Mouse (Mus musculus): ENCODE measurements around the gene Wars2.

Gene Wars2

GRCm38 (mm10) chr3:99188097-99188496 lies 47.2 kb downstream of the Wars2 start:
- in situ Hi-C loops (cut with MboI, MseI) = no loop called here

- in situ Hi-C loops (cut with MboI, MseI) = no loop called here
Measured at GRCm38 (mm10) chr3:99193576-99193975, 52.7 kb downstream of the Wars2 start.

- in situ Hi-C loops (cut with MboI, MseI) = no loop called here
Measured at GRCm38 (mm10) chr3:99203331-99203730, 62.5 kb downstream of the Wars2 start.

- in situ Hi-C loops (cut with MboI, MseI) = no loop called here
Measured at GRCm38 (mm10) chr3:99208416-99208815, 67.5 kb downstream of the Wars2 start.

- in situ Hi-C loops (cut with MboI, MseI) = no loop called here
Measured at GRCm38 (mm10) chr3:99211105-99211698, 70.3 kb downstream of the Wars2 start.

- in situ Hi-C loops (cut with MboI, MseI) = loop anchor here (25.0 kb wide), 1 partner anchor 934 kb away; the partner anchor contains the start of genes Gdap2 and Wdr3
Measured at GRCm38 (mm10) chr3:99227807-99228206, 86.9 kb downstream of the Wars2 start.

- in situ Hi-C loops (cut with MboI, MseI) = loop anchor here (10.0 to 25.0 kb wide), 2 partner anchors 929 to 1619 kb away; partner anchors contain the start of genes Chd1l, Gdap2 and Wdr3
Measured at GRCm38 (mm10) chr3:99233393-99234318, 92.8 kb downstream of the Wars2 start.

GRCm38 (mm10) chr3:99234319-99234869 lies 93.5 kb downstream of the Wars2 start:
- in situ Hi-C loops (cut with MboI, MseI) = loop anchor here (10.0 to 25.0 kb wide), 2 partner anchors 928 to 1620 kb away; partner anchors contain the start of genes Chd1l, Gdap2 and Wdr3

GRCm38 (mm10) chr3:99235116-99235803 lies 94.4 kb downstream of the Wars2 start:
- in situ Hi-C loops (cut with MboI, MseI) = loop anchor here (10.0 to 25.0 kb wide), 2 partner anchors 927 to 1620 kb away; partner anchors contain the start of genes Chd1l, Gdap2 and Wdr3

GRCm38 (mm10) chr3:99235804-99236755 lies 95.2 kb downstream of the Wars2 start:
- in situ Hi-C loops (cut with MboI, MseI) = loop anchor here (10.0 to 25.0 kb wide), 2 partner anchors 926 to 1621 kb away; partner anchors contain the start of genes Chd1l, Gdap2 and Wdr3

- in situ Hi-C loops (cut with MboI, MseI) = loop anchor here (10.0 to 25.0 kb wide), 2 partner anchors 924 to 1624 kb away; partner anchors contain the start of genes Chd1l, Gdap2 and Wdr3
Measured at GRCm38 (mm10) chr3:99238691-99239090, 97.8 kb downstream of the Wars2 start.

- in situ Hi-C loops (cut with MboI, MseI) = loop anchor here (10.0 to 25.0 kb wide), 2 partner anchors 923 to 1625 kb away; partner anchors contain the start of genes Chd1l, Gdap2 and Wdr3
Measured at GRCm38 (mm10) chr3:99239301-99240045, 98.6 kb downstream of the Wars2 start.

GRCm38 (mm10) chr3:99240213-99240720 lies 99.4 kb downstream of the Wars2 start, which contains the start of gene Tbx15:
Tbx15 (plus strand) TSS chr3:99240381.
- in situ Hi-C loops (cut with MboI, MseI) = loop anchor here (25.0 kb wide), 1 partner anchor 922 kb away; the partner anchor contains the start of genes Gdap2 and Wdr3

GRCm38 (mm10) chr3:99240811-99241738 lies 100.2 kb downstream of the Wars2 start:
- in situ Hi-C loops (cut with MboI, MseI) = loop anchor here (25.0 kb wide), 1 partner anchor 921 kb away; the partner anchor contains the start of genes Gdap2 and Wdr3

- in situ Hi-C loops (cut with MboI, MseI) = loop anchor here (25.0 kb wide), 1 partner anchor 920 kb away; the partner anchor contains the start of genes Gdap2 and Wdr3
Measured at GRCm38 (mm10) chr3:99242481-99242880, 101.6 kb downstream of the Wars2 start.

- in situ Hi-C loops (cut with MboI, MseI) = loop anchor here (25.0 kb wide), 1 partner anchor 917 kb away; the partner anchor contains the start of genes Gdap2 and Wdr3
Measured at GRCm38 (mm10) chr3:99245341-99245740, 104.5 kb downstream of the Wars2 start.

- in situ Hi-C loops (cut with MboI, MseI) = loop anchor here (25.0 kb wide), 1 partner anchor 916 kb away; the partner anchor contains the start of genes Gdap2 and Wdr3
Measured at GRCm38 (mm10) chr3:99246629-99247028, 105.8 kb downstream of the Wars2 start.
